Mouse (Mus musculus) liver, embryonic 11.5 days (tissue): ENCODE data around the gene Prpsap2. TPM values are rescaled to one million over a fixed set of nuclear protein-coding genes. Genes with fewer than 3 reads are reported as not detected.

Experiments used
- ATAC-seq: fragments of 200-750 bp; cut with Nextera tagmentation; replicated peaks from 2 replicates; pipeline ENCODE4 v1.8.0; 2017; ENCODE audit warnings: moderate number of reproducible peaks, mild to moderate bottlenecking, moderate TSS enrichment, moderate library complexity; ENCODE audit not compliant: low FRiP score
- DNase-seq: peaks from one replicate; pipeline ENCODE4 v3.0.0-alpha.2; 2017; ENCODE audit warnings: low spot score
- H3K27ac ChIP-seq: fragments of 300-500 bp; sonication (generic); 2 replicates; pipeline ENCODE4 v1.5.1; 2014; ENCODE audit warnings: mild to moderate bottlenecking, low read depth, low read length, control low read depth
- H3K27me3 ChIP-seq: fragments of 300-500 bp; sonication (generic); replicated peaks from 2 replicates; pipeline ENCODE4 v1.6.1; 2014; ENCODE audit warnings: low read length, mixed read lengths; ENCODE audit not compliant: control insufficient read depth, insufficient read depth
- H3K36me3 ChIP-seq: fragments of 300-500 bp; sonication (generic); 2 replicates; pipeline ENCODE4 v1.6.1; 2014; ENCODE audit warnings: mild to moderate bottlenecking, low read length, moderate library complexity, mixed read lengths; ENCODE audit not compliant: control insufficient read depth, insufficient read depth
- H3K4me1 ChIP-seq: fragments of 300-500 bp; sonication (generic); replicated peaks from 2 replicates; pipeline ENCODE4 v1.6.1; 2014; ENCODE audit warnings: low read length, mixed read lengths; ENCODE audit not compliant: control insufficient read depth, insufficient read depth
- H3K4me2 ChIP-seq: fragments of 300-500 bp; sonication (generic); 2 replicates; pipeline ENCODE4 v1.6.1; 2014; ENCODE audit warnings: mild to moderate bottlenecking, control low read depth, moderate library complexity
- H3K4me3 ChIP-seq: fragments of 300-500 bp; sonication (generic); 2 replicates; pipeline ENCODE4 v1.5.1; 2014; ENCODE audit warnings: low read depth, low read length, control low read depth
- H3K9ac ChIP-seq: fragments of 300-500 bp; sonication (generic); 2 replicates; pipeline ENCODE4 v1.6.1; 2014; ENCODE audit warnings: low read depth, low read length, control low read depth
- H3K9me3 ChIP-seq: fragments of 300-500 bp; sonication (generic); 2 replicates; pipeline ENCODE4 v1.6.1; 2016; ENCODE audit warnings: low read length, inconsistent platforms, mixed read lengths; ENCODE audit not compliant: control insufficient read depth
- WGBS: fragments of 180-500 bp; shearing (Covaris S2); extraction: QIAGEN DNeasy Blood & Tissue Kit; methylation state at CpG from one replicate; pipeline ENCODE4 v1.1.7; 2014; 5-methylcytosine and 5-hydroxymethylcytosine counted together
- polyA plus RNA-seq: library from polyadenylated mRNA; unstranded; fragments of >200 nt; fragmentation: Nextera tagmentation; extraction: Ambion mirVana; gene quantifications from 2 replicates; pipeline ENCODE4 v1.2.1, GENCODE M21; 2014

The Prpsap2 gene
- polyA plus RNA-seq, 1 experiment from 2014 or later = 15.7 TPM

DNA sequence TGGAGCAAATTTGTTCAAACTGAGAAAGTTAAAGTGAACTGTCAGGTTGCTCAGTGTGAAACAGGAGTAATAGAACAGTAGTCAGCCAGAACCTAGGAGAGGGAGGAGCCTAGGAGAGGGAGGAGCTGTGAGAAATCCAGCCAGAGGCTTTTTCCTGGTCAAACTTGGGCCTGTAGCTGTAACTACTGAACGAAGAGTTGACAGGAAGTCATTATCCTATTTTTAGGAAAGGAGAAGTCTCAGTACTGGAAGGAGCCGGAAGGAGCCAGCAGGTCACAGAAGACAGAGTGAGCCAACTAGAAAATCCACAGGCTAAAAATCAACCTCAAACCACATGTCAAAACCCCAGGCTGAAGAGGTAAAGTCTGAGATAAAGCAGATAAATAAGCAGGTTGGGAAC lies 33.9 kb downstream of the Prpsap2 start:
- no peak for ATAC-seq
- no peaks in the 10 kb centered on the region for H3K4me1 ChIP-seq
- DNase-seq = no peak
- no peak overlapping the region for H3K4me3 ChIP-seq
- H3K4me2 ChIP-seq = no peak overlapping the region
- H3K27ac ChIP-seq = no peak overlapping the region
- H3K36me3 ChIP-seq = no peaks in the 10 kb centered on the region; the same call in 1 of the 2 replicates
- H3K9ac ChIP-seq = no peak overlapping the region
- WGBS = 50% methylated on average over 2 of the region's 2 CpGs
- no peaks in the 10 kb centered on the region for H3K27me3 ChIP-seq
- H3K9me3 ChIP-seq = no peaks in the 10 kb centered on the region

GRCm38 (mm10) chr11:61722077-61722476 lies 39.8 kb downstream of the Prpsap2 start:
- no peaks in the 10 kb centered on the region for H3K36me3 ChIP-seq
- no peak overlapping the region for H3K9ac ChIP-seq
- 0 out of 2 replicates have a peak, but pooled peaks cover 5% of the 10 kb centered on the region for H3K27me3 ChIP-seq
- no peaks in the 10 kb centered on the region for H3K4me1 ChIP-seq
- H3K4me2 ChIP-seq = no peak overlapping the region
- DNase-seq (no peak), ATAC-seq (no peak)
- WGBS = 75% methylated on average over 5 of the region's 5 CpGs
- no peak overlapping the region for H3K4me3 ChIP-seq
- no peak overlapping the region for H3K27ac ChIP-seq
- H3K9me3 ChIP-seq = no peaks in the 10 kb centered on the region

DNA sequence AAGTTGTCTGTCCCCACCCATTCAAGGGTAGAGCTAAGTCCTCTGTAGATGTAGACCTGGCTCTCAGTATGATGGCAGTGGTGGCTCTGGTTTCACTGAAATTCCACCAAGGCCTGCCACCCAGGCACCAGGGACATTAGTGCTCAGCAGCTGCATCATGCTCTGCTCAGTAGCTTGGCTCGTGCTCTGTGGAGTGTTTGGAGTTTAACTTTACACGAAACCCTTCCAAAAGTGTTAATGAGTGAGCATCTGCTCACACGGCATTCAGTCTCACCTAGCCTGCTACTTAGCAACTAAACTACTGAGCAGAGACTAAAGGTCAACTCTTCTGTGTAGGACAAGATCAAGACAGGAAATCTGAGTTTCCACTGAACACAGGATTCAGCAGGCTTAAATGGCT lies 41.3 kb downstream of the Prpsap2 start, which contains the start of gene Slc5a10:
Slc5a10 (minus strand) TSS at position 191 of the 400 bp plus-strand sequence.
- WGBS = 86% methylated on average over 3 of the region's 3 CpGs
- ATAC-seq (no peak), DNase-seq (no peak)
- no peak within 1 kb of the TSS for H3K4me2 ChIP-seq
- H3K27me3 ChIP-seq = 0 out of 2 replicates have a peak, but pooled peaks cover 5% of the 10 kb centered on the region
- no peaks in the 10 kb centered on the region for H3K4me1 ChIP-seq
- no peak within 1 kb of the TSS for H3K9ac ChIP-seq
- no peaks in the 10 kb centered on the region for H3K36me3 ChIP-seq
- no peaks in the 10 kb centered on the region for H3K9me3 ChIP-seq
- no peak within 1 kb of the TSS for H3K27ac ChIP-seq
- H3K4me3 ChIP-seq = no peak within 1 kb of the TSS

DNA sequence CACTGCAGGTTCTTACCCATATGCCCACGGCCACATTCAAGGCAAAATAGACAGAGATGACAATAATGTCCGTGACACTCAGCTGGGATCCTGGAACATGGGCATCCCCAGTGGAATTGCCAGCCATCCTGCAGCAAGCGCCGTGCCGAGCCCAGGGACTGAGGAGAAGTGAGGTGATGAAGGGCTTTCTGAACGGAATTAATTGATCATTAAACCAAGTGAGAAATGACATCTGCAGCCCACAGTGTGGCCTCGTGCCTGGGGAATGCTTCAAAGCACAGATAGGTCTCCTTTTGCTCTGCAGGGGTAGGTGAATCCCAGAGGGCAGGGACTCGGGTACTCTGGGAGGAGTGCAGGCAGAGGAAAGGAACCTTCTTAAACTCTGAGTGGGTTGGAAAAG lies 42.1 kb downstream of the Prpsap2 start:
- no peak overlapping the region for H3K27ac ChIP-seq
- H3K27me3 ChIP-seq = 0 out of 2 replicates have a peak, but pooled peaks cover 5% of the 10 kb centered on the region
- ATAC-seq (no peak), DNase-seq (no peak)
- no peaks in the 10 kb centered on the region for H3K4me1 ChIP-seq
- no peak overlapping the region for H3K9ac ChIP-seq
- no peak overlapping the region for H3K4me3 ChIP-seq
- H3K4me2 ChIP-seq = no peak overlapping the region
- 76% methylated on average over 8 of the region's 8 CpGs for WGBS
- no peaks in the 10 kb centered on the region for H3K36me3 ChIP-seq
- H3K9me3 ChIP-seq = no peaks in the 10 kb centered on the region

DNA sequence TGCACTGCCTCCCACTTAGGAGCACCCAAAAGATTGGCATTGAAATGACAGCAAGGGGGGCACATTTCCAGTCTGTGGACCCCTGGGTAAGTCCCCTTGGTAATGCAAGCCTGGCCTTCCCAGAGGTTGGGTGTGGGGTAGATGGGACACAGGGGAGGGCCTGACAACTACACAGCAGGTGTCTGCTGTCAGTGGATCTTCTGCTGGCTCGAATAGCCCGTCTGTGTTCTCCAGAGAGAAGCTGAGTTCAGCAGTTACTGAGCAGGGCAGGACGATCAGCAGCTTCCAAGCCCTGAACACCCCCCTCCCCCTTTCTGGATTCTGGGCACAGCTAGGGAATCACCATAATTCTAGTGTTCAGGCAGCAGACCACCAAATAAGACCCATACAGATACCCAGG lies 42.5 kb downstream of the Prpsap2 start:
- Histone ChIP-seq H3K9ac (no peak overlapping the region), H3K4me3 (no peak overlapping the region), H3K27ac (no peak overlapping the region), H3K36me3 (no peaks in the 10 kb centered on the region), H3K4me2 (no peak overlapping the region), H3K9me3 (no peaks in the 10 kb centered on the region), H3K4me1 (no peaks in the 10 kb centered on the region), H3K27me3 (0 out of 2 replicates have a peak, but pooled peaks cover 5% of the 10 kb centered on the region)
- ATAC-seq (no peak), DNase-seq (no peak)
- 69% methylated on average over 3 of the region's 3 CpGs for WGBS

GRCm38 (mm10) chr11:61717990-61718389 lies 43.9 kb downstream of the Prpsap2 start:
- WGBS = 71% methylated on average over 5 of the region's 5 CpGs
- ATAC-seq = no peak
- H3K4me3 ChIP-seq = no peak overlapping the region
- no peaks in the 10 kb centered on the region for H3K9me3 ChIP-seq
- no peak overlapping the region for H3K4me2 ChIP-seq
- H3K36me3 ChIP-seq = no peaks in the 10 kb centered on the region
- H3K27me3 ChIP-seq = 0 out of 2 replicates have a peak, but pooled peaks cover 5% of the 10 kb centered on the region
- H3K27ac ChIP-seq = no peak overlapping the region
- H3K4me1 ChIP-seq = no peaks in the 10 kb centered on the region
- H3K9ac ChIP-seq = no peak overlapping the region
- no peak for DNase-seq

DNA sequence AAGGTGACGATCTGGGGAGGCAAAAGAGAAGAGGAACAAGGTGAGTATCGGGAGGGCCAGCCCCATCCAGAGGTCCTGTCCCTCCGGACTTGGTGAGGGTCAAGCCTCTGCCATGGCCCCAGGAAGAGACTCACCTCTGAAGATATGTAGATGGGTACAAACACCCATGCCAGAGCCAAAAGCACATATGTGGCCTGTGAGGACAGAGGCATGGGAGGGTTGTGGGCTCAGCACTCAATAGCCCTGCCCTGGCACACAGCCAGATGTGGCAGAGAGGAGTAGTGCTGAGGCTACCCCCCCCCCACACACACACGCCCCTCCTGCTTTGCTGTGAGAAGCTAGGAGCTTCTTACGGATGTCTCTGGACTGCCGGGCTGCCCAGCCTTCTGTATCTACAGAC lies 46.8 kb downstream of the Prpsap2 start:
- DNase-seq (no peak), ATAC-seq (no peak)
- no peak overlapping the region for H3K9ac ChIP-seq
- no peak overlapping the region for H3K27ac ChIP-seq
- H3K4me1 ChIP-seq = no peaks in the 10 kb centered on the region
- H3K9me3 ChIP-seq = no peaks in the 10 kb centered on the region
- H3K27me3 ChIP-seq = no peaks in the 10 kb centered on the region; the same call in 1 of the 2 replicates
- no peaks in the 10 kb centered on the region for H3K36me3 ChIP-seq
- H3K4me3 ChIP-seq = no peak overlapping the region
- no peak overlapping the region for H3K4me2 ChIP-seq
- WGBS = 59% methylated on average over 6 of the region's 6 CpGs

DNA sequence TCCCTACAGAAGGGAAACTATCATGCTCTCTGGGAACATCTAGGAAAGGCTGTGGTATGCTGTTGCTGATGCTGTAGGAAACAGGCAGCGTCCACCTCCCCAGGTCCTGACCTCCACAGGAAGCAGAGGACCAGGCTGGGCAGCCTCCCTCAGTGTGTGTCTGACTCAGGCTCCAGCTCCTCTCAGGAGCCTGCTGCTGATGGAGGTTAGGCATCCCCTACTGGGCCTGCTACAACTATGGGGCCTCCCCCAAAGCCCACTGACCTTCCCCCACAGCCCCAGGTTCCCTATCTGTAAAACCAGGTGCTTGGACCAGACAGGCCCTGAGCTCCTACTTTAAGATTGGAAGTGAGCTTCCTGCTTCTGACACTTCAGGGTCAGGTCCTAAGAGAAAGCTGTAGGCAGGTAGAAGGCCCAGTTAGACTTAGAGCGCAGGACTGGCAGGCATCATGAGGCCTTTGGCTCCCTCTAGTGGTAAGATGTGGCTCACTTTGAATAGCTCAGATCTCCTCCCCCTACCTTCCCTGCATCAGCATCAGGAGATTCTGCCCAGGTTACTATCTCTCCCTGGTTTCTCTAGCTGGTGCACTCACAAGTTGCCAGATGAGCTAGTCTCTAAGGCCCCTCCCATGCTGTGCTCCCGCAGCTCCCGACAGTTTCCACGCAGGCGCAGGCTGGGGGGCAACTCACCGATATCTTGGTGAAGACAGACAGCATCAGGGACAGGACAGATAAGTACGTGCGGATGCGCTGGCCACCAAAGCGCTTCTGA lies 47.4 kb downstream of the Prpsap2 start:
- Histone ChIP-seq H3K9me3 (no peaks in the 10 kb centered on the region), H3K36me3 (no peaks in the 10 kb centered on the region), H3K4me1 (no peaks in the 10 kb centered on the region), H3K4me2 (no peak overlapping the region), H3K9ac (no peak overlapping the region), H3K4me3 (no peak overlapping the region), H3K27me3 (no peaks in the 10 kb centered on the region; the same call in 1 of the 2 replicates), H3K27ac (no peak overlapping the region)
- 37% methylated on average over 11 of the region's 11 CpGs for WGBS
- peak; percentile 77 for ATAC-seq
- peak; percentile 52 for DNase-seq
